Mouse (Mus musculus) left cerebral cortex, postnatal 25 days (tissue): ENCODE measurements around the gene Vmn1r3. TPM values are rescaled to one million over a fixed set of nuclear protein-coding genes. Genes with fewer than 3 reads are reported as not detected.
"Not testable (repeated sequence)": the region's sequence is repeated elsewhere in the genome, so short reads cannot be mapped to it uniquely, and the experiment has no call there.

Source experiments
- DNase-seq, 2 experiments: peaks; one replicate each; pipeline ENCODE4 v3.0.0; 2022; ENCODE audit warnings: low spot score in 2 of 2, mixed read lengths in 1 of 2
- intact Hi-C: fragments of 180-260 bp; cut with DNase I; formaldehyde crosslinking; loops from one replicate; pipeline ENCODE4 v1.15.1; 2025
- total RNA-seq, 2 experiments: library from RNA; stranded (reverse); gene quantifications; 2 replicates each; pipeline ENCODE4 v1.2.3; 2021

The Vmn1r3 gene
- total RNA-seq, 2 experiments from 2014 or later: not detected

DNA sequence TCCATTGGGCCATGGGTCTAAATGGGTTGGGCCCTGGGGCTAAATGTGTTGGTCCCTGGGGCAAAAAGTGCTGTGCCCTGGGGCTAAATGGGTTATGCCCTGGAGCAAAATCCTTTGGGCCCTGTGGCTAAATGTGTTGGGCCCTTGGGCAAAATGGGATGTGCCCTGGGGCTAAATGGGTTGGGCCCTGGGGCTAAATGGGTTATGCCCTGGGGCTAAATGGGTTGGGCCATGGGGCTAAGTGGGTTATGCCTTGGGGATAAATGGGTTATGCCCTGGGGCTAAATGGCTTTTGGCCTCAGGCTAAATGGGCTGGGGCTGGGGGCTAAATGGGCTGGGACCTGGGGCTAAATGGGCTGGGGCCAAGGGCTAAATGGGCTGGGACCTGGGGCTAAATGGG lies 20.7 kb downstream of the Vmn1r3 start:
- intact Hi-C loops, DNase-seq: not testable (repeated sequence)

DNA sequence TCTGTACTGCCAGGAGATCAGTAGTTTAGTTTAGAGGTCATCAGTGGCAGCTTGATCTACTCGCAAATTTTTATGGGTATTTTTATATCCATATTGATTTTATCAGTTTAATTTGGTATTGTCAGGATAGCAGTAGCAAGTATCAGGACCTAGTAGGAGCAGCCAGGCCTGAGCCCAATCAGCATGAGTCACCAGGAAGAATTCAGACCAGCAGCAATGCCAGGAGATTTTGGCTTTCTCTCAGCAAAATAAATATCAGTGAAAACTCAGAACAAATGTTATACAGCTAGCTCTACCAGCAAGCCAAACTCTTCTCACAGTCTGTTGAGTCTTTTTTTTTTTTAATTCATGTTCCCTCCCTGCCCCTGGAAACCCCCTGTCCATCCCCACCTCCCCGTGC lies 31.8 kb downstream of the Vmn1r3 start:
- DNase-seq: not testable (repeated sequence)

DNA sequence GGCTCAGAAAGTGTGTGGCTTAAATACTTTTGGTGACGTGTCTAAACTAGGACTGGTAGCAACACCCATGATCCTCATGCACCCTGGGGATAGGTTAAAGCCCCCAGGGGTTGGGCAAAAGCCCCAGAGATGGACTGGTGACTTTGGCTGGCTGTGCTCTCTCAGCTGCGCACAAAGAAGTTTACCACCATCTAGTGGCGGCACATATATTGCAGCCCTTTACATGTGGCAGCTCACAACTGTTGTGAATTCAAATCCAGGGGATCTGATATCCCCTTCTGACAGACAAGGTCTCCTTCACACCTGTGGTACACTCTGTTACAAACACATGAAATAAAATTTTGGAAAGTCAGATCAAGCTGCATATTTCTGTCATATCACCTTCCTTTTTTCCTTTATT lies 37.2 kb downstream of the Vmn1r3 start:
- DNase-seq, intact Hi-C loops: not testable (repeated sequence)

More for the DNA sequence above, 31.8 kb downstream of the Vmn1r3 start:
- intact Hi-C loops: not testable (repeated sequence)

Other genes starting within 250 kb of the Vmn1r3 start
- not detected for gene Vmn1r2, start 18.0 kb downstream of the Vmn1r3 start, total RNA-seq